Mouse (Mus musculus) MEL (cell line): ENCODE results near the gene Gmds. TPM values are rescaled to one million over a fixed set of nuclear protein-coding genes. Genes with fewer than 3 reads are reported as not detected.

Source experiments
- DNase-seq: peaks from one replicate; pipeline ENCODE4 v3.0.0; 2011; ENCODE audit warnings: low read depth, low spot score
- H3K27ac ChIP-seq: 2 replicates; pipeline ENCODE4 v1.5.1; 2012; ENCODE audit warnings: low read depth, mild to moderate bottlenecking, control low read depth, low read length, moderate library complexity; ENCODE audit not compliant: control insufficient read depth
- H3K27me3 ChIP-seq, 2 experiments: fragments of 150-350 bp in 1 of 2; sonication (generic) in 1 of 2; 2 replicates each; pipeline ENCODE4 v1.6.1; 2012; ENCODE audit warnings: low read length in 2 of 2, mild to moderate bottlenecking in 2 of 2, improper control_type of control experiment in 1 of 2, moderate library complexity in 1 of 2; ENCODE audit not compliant: insufficient read depth in 2 of 2, control insufficient read depth in 1 of 2
- H3K36me3 ChIP-seq, 2 experiments: 2 replicates each; pipeline ENCODE4 v1.6.1; 2012 to 2014; ENCODE audit warnings: low read length in 2 of 2, improper control_type of control experiment in 1 of 2, inconsistent platforms in 1 of 2, mild to moderate bottlenecking in 1 of 2; ENCODE audit not compliant: insufficient read depth in 2 of 2, control insufficient read depth in 1 of 2
- H3K4me1 ChIP-seq, 2 experiments: fragments of 150-350 bp in 1 of 2; sonication (generic) in 1 of 2; 2 replicates each; pipeline ENCODE4 v1.6.1; 2012; ENCODE audit warnings: low read length in 2 of 2, improper control_type of control experiment in 1 of 2, mild to moderate bottlenecking in 1 of 2; ENCODE audit not compliant: insufficient read depth in 2 of 2, control insufficient read depth in 1 of 2
- H3K4me3 ChIP-seq, 2 experiments: fragments of 150-350 bp in 1 of 2; sonication (generic) in 1 of 2; 2 replicates each; pipeline ENCODE4 v1.5.1; 2012; ENCODE audit warnings: low read depth in 2 of 2, low read length in 2 of 2, mild to moderate bottlenecking in 2 of 2, moderate library complexity in 2 of 2, control low read depth in 1 of 2, improper control_type of control experiment in 1 of 2; ENCODE audit not compliant: control insufficient read depth in 1 of 2, insufficient read depth in 1 of 2
- H3K79me2 ChIP-seq: 2 replicates; pipeline ENCODE4 v1.6.1; 2012; ENCODE audit warnings: mild to moderate bottlenecking, low read length, moderate library complexity; ENCODE audit not compliant: control insufficient read depth, poor library complexity, insufficient read depth
- H3K9ac ChIP-seq: 2 replicates; pipeline ENCODE4 v1.6.1; 2012; ENCODE audit warnings: low read depth, mild to moderate bottlenecking, control low read depth, low read length, moderate library complexity; ENCODE audit not compliant: control insufficient read depth, poor library complexity, severe bottlenecking
- H3K9me3 ChIP-seq: fragments of 150-350 bp; sonication (generic); replicated peaks from 2 replicates; pipeline ENCODE4 v1.6.1; 2012; ENCODE audit warnings: mild to moderate bottlenecking, low read length, improper control_type of control experiment, moderate library complexity; ENCODE audit not compliant: insufficient read depth
- BHLHE40 ChIP-seq: IDR thresholded peaks from 2 replicates; pipeline ENCODE4 v1.6.1; 2012; ENCODE audit warnings: low read depth, mild to moderate bottlenecking, inconsistent platforms, low read length, improper control_type of control experiment, borderline replicate concordance
- CHD1 ChIP-seq: IDR thresholded peaks from 2 replicates; pipeline ENCODE4 v1.6.1; 2012; ENCODE audit warnings: low read depth, mild to moderate bottlenecking, inconsistent platforms, low read length, improper control_type of control experiment
- CHD2 ChIP-seq: IDR thresholded peaks from 2 replicates; pipeline ENCODE4 v1.6.1; 2011; ENCODE audit warnings: low read length, improper control_type of control experiment
- E2F4 ChIP-seq: IDR thresholded peaks from 2 replicates; pipeline ENCODE4 v1.6.1; 2011; ENCODE audit warnings: low read depth, low read length, improper control_type of control experiment, borderline replicate concordance
- EP300 ChIP-seq, 2 experiments: IDR thresholded peaks; 2 replicates each; pipeline ENCODE4 v1.6.1; 2011; ENCODE audit warnings: improper control_type of control experiment in 2 of 2, low read length in 2 of 2, low read depth in 1 of 2, mild to moderate bottlenecking in 1 of 2
- ETS1 ChIP-seq: IDR thresholded peaks from 2 replicates; pipeline ENCODE4 v1.6.1; 2012; ENCODE audit warnings: low read depth, mild to moderate bottlenecking, inconsistent platforms, low read length, improper control_type of control experiment, moderate library complexity
- GATA1 ChIP-seq: IDR thresholded peaks from 2 replicates; pipeline ENCODE4 v1.6.1; 2011; ENCODE audit warnings: low read depth, low read length, improper control_type of control experiment
- HCFC1 ChIP-seq: IDR thresholded peaks from 2 replicates; pipeline ENCODE4 v1.6.1; 2012; ENCODE audit warnings: low read depth, mild to moderate bottlenecking, inconsistent platforms, low read length, improper control_type of control experiment, moderate library complexity
- MAFK ChIP-seq: IDR thresholded peaks from 2 replicates; pipeline ENCODE4 v1.6.1; 2011; ENCODE audit warnings: low read depth, mild to moderate bottlenecking, low read length, improper control_type of control experiment, borderline replicate concordance
- MAX ChIP-seq: IDR thresholded peaks from 2 replicates; pipeline ENCODE4 v1.6.1; 2011; ENCODE audit warnings: low read length, improper control_type of control experiment
- MAZ ChIP-seq: IDR thresholded peaks from 2 replicates; pipeline ENCODE4 v1.6.1; 2012; ENCODE audit warnings: low read depth, mild to moderate bottlenecking, inconsistent platforms, low read length, improper control_type of control experiment
- MEF2A ChIP-seq: IDR thresholded peaks from 2 replicates; pipeline ENCODE4 v1.6.1; 2014; ENCODE audit warnings: low read depth, mild to moderate bottlenecking, inconsistent platforms, low read length, improper control_type of control experiment; ENCODE audit not compliant: poor library complexity, insufficient replicate concordance, severe bottlenecking; ENCODE audit errors: extremely low read depth
- MYB ChIP-seq: IDR thresholded peaks from 2 replicates; pipeline ENCODE4 v1.6.1; 2011; ENCODE audit warnings: mild to moderate bottlenecking, low read depth, low read length, improper control_type of control experiment
- NELFE ChIP-seq: IDR thresholded peaks from 2 replicates; pipeline ENCODE4 v1.6.1; 2011; ENCODE audit warnings: low read depth, low read length, improper control_type of control experiment
- NRF1 ChIP-seq: IDR thresholded peaks from 2 replicates; pipeline ENCODE4 v1.6.1; 2014; ENCODE audit warnings: low read depth, mild to moderate bottlenecking, inconsistent platforms, low read length, improper control_type of control experiment, moderate library complexity; ENCODE audit not compliant: poor library complexity, insufficient read depth, severe bottlenecking
- POLR2A ChIP-seq, 2 experiments: IDR thresholded peaks; 2 replicates each; pipeline ENCODE4 v1.6.1; 2011 to 2012; ENCODE audit warnings: low read length in 2 of 2, mild to moderate bottlenecking in 2 of 2, control low read depth in 1 of 2, improper control_type of control experiment in 1 of 2, low read depth in 1 of 2, moderate library complexity in 1 of 2; ENCODE audit not compliant: control insufficient read depth in 1 of 2, insufficient read depth in 1 of 2, poor library complexity in 1 of 2
- POLR2AphosphoS2 ChIP-seq: IDR thresholded peaks from 2 replicates; pipeline ENCODE4 v1.6.1; 2011; ENCODE audit warnings: low read length, improper control_type of control experiment
- POLR2AphosphoS5 ChIP-seq: IDR thresholded peaks from 2 replicates; pipeline ENCODE4 v1.6.1; 2012; ENCODE audit warnings: low read depth, borderline replicate concordance, mild to moderate bottlenecking, inconsistent platforms, low read length, moderate library complexity, mixed read lengths
- RAD21 ChIP-seq: IDR thresholded peaks from 2 replicates; pipeline ENCODE4 v1.6.1; 2011; ENCODE audit warnings: mild to moderate bottlenecking, low read depth, low read length, improper control_type of control experiment
- RCOR1 ChIP-seq: IDR thresholded peaks from 2 replicates; pipeline ENCODE4 v1.6.1; 2012; ENCODE audit warnings: low read depth, mild to moderate bottlenecking, inconsistent platforms, low read length, improper control_type of control experiment
- SIN3A ChIP-seq: IDR thresholded peaks from 2 replicates; pipeline ENCODE4 v1.6.1; 2012; ENCODE audit warnings: low read length, improper control_type of control experiment, inconsistent platforms
- TCF12 ChIP-seq: IDR thresholded peaks from 2 replicates; pipeline ENCODE4 v1.6.1; 2014; ENCODE audit warnings: low read depth, mild to moderate bottlenecking, inconsistent platforms, low read length, improper control_type of control experiment, moderate library complexity
- UBTF ChIP-seq: IDR thresholded peaks from 2 replicates; pipeline ENCODE4 v1.6.1; 2012; ENCODE audit warnings: low read depth, mild to moderate bottlenecking, inconsistent platforms, low read length, improper control_type of control experiment, moderate library complexity, borderline replicate concordance; ENCODE audit not compliant: insufficient read depth
- USF1 ChIP-seq: IDR thresholded peaks from 2 replicates; pipeline ENCODE4 v1.6.1; 2014; ENCODE audit warnings: low read depth, mild to moderate bottlenecking, inconsistent platforms, low read length, improper control_type of control experiment, moderate library complexity
- USF2 ChIP-seq, 2 experiments: IDR thresholded peaks; 2 replicates each; pipeline ENCODE4 v1.6.1; 2011 to 2012; ENCODE audit warnings: improper control_type of control experiment in 2 of 2, low read length in 2 of 2, borderline replicate concordance in 1 of 2, inconsistent platforms in 1 of 2, low read depth in 1 of 2, mild to moderate bottlenecking in 1 of 2; ENCODE audit not compliant: insufficient read depth in 1 of 2
- ZKSCAN1 ChIP-seq: IDR thresholded peaks from 2 replicates; pipeline ENCODE4 v1.6.1; 2012; ENCODE audit warnings: low read depth, mild to moderate bottlenecking, inconsistent platforms, low read length, improper control_type of control experiment, moderate library complexity
- ZMIZ1 ChIP-seq: IDR thresholded peaks from 2 replicates; pipeline ENCODE4 v1.6.1; 2012; ENCODE audit warnings: low read depth, mild to moderate bottlenecking, inconsistent platforms, low read length, improper control_type of control experiment, moderate library complexity
- ZNF384 ChIP-seq: IDR thresholded peaks from 2 replicates; pipeline ENCODE4 v1.6.1; 2012; ENCODE audit warnings: low read depth, mild to moderate bottlenecking, inconsistent platforms, low read length, improper control_type of control experiment
- polyA plus RNA-seq, 2 experiments: library from polyadenylated mRNA; stranded (reverse) in 1 of 2; unstranded in 1 of 2; fragments of >175 nt in 1 of 2; fragments of >200 nt in 1 of 2; gene quantifications; 2 replicates each; pipeline versions ENCODE4 v1.2.1 to v1.2.4; 2012; ENCODE audit warnings: low replicate concordance in 2 of 2, low read depth in 1 of 2; ENCODE audit not compliant: insufficient read length in 2 of 2, insufficient read depth in 1 of 2, missing spikeins in 1 of 2
- total RNA-seq: library from RNA; depleted of rRNA; stranded (reverse); fragments of 300-350 nt; gene quantifications from 2 replicates; pipeline ENCODE4 v1.2.3, GENCODE M21; 2012

Gmds gene
- total and polyA plus RNA-seq, 3 experiments, result 17.4 to 32.2 TPM; not detected in 1

- no peak for DNase-seq
- H3K79me2 ChIP-seq, result no peaks in the 10 kb centered on the region
- TF ChIP-seq POLR2A (IDR thresholded peaks at IDR 0.05; ENCODE audit: control insufficient read depth in 1 of 2, insufficient read depth in 1 of 2, low read depth in 1 of 2, low read length in 2 of 2, poor library complexity in 1 of 2) (no peak), MAX (no peak), E2F4 (no peak), NELFE (no peak), ETS1 (no peak), CHD2 (no peak), NRF1 (no peak), RAD21 (no peak), MAZ (no peak), RCOR1 (no peak), USF1 (no peak), HCFC1 (no peak), ZNF384 (no peak), USF2 (IDR thresholded peaks at IDR 0.05; ENCODE audit: borderline replicate concordance in 1 of 2, insufficient read depth in 1 of 2, low read depth in 1 of 2, low read length in 2 of 2) (no peak), SIN3A (no peak), BHLHE40 (no peak), MYB (no peak), MEF2A (no peak), MAFK (no peak), UBTF (no peak)
- no peak overlapping the region for H3K4me3 ChIP-seq
- H3K36me3 ChIP-seq, result no peaks in the 10 kb centered on the region
- no peaks in the 10 kb centered on the region for H3K4me1 ChIP-seq
- H3K9ac ChIP-seq, result no peak overlapping the region
- no peaks in the 10 kb centered on the region for H3K27me3 ChIP-seq
- no peaks in the 10 kb centered on the region for H3K9me3 ChIP-seq
- no peak overlapping the region for H3K27ac ChIP-seq
These were observed 508.2 kb downstream of the Gmds start for GRCm38 (mm10) chr13:31830332-31830731.

- no peaks in the 10 kb centered on the region for H3K4me1 ChIP-seq
These were observed 510.1 kb downstream of the Gmds start for GRCm38 (mm10) chr13:31828446-31828845.

More at GRCm38 (mm10) chr13:31828446-31828845, 510.1 kb downstream of the Gmds start:
- H3K36me3 ChIP-seq, result no peaks in the 10 kb centered on the region
- no peak overlapping the region for H3K4me3 ChIP-seq
- H3K9ac ChIP-seq, result no peak overlapping the region
- TF ChIP-seq TCF12 (no peak), GATA1 (no peak), EP300 (IDR thresholded peaks at IDR 0.05; ENCODE audit: low read depth in 1 of 2, low read length in 2 of 2) (no peak), E2F4 (no peak), POLR2A (IDR thresholded peaks at IDR 0.05; ENCODE audit: control insufficient read depth in 1 of 2, insufficient read depth in 1 of 2, low read depth in 1 of 2, low read length in 2 of 2, poor library complexity in 1 of 2) (no peak), HCFC1 (no peak), ZKSCAN1 (no peak), ZMIZ1 (no peak), POLR2AphosphoS5 (no peak), USF2 (IDR thresholded peaks at IDR 0.05; ENCODE audit: borderline replicate concordance in 1 of 2, insufficient read depth in 1 of 2, low read depth in 1 of 2, low read length in 2 of 2) (no peak), MAZ (no peak), CHD1 (no peak), BHLHE40 (no peak), POLR2AphosphoS2 (no peak)
- TF ChIP-seq, all 39 proteins: peak for 0
- Histone ChIP-seq H3K27me3 (no peaks in the 10 kb centered on the region), H3K27ac (no peak overlapping the region), H3K9me3 (no peaks in the 10 kb centered on the region), H3K79me2 (no peaks in the 10 kb centered on the region)
- no peak for DNase-seq
